Mouse (Mus musculus): Measurements from ENCODE around the gene Spice1.

Gene Spice1

DNA sequence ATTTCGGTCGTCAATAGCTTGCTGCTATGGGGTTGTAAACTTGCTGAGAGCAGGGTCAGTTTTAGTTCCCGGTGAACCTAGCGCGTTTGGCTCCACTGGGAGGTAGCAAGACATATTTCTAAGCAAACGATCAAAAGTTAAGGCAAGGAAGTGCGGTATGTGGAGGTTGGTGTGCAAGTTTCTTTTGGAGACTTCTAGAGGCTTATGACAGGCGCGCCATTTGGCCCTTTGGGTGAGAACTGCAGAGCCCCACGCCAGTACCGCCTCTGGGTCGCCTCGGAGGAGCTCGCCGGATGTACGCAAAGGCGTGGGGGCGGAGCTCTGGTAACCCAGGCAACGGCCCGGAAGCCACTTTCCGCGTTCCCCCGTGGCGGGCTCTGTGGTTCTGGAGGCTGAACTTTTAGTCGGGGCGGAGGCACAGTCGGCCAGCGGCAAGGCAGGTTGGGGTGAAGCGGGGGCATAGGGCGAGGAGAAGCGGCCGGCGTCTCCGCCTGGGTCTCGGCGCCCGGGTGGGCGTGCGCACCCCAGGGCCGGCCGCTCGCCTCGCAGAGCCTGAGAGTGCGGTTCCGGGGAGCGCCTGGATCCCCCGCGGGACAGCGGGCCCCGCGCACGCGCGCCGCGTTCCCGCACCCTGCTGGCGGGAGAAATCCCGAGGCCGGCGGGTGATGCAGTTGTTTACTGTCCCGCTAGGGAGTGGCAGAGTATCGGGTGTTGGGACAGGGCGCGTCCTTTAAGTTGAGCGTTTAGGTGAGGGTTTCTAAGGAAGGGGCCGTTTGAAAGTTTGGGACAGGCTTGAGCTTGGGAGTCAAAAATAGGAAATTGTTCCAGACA is at the start of gene Spice1:
Spice1 (plus strand) TSS at position 51 of the 831 bp plus-strand sequence.
- DNase-seq (ENCODE audit: low spot score in 2 of 2): peak; percentile 95 to 96

DNA sequence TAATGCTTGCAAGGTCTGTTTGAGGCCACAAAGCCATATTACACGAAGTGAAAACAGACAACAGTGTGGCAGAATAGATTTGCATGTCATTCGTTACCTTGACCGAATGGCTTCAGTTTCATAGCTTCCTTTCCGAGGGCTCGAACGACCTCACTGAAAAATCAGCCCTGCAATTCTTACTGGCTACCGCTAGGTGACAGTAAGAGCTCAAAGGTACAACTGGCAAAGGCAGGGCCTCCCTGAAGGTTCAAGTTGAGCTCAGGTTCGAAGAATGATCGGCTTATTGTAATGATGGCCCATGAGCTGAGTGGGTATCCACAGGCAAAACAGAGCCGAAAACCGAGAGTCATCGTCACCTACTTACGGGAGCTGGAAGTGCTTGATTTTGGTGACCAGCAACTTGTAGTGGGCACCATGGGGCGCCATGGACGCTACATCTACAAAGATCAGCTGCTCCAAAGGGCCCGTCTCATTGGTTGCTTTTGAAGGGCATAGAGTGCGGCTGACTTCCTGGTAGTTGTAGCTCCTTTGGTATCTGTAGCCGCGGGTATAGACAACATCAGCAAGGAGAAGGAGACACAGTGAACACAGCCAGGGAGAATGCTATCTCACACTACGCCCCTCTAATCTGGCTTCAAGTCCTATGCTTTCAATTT is 47.4 kb upstream of the Spice1 start:
- no peak for DNase-seq (ENCODE audit: low spot score in 2 of 2)

DNA sequence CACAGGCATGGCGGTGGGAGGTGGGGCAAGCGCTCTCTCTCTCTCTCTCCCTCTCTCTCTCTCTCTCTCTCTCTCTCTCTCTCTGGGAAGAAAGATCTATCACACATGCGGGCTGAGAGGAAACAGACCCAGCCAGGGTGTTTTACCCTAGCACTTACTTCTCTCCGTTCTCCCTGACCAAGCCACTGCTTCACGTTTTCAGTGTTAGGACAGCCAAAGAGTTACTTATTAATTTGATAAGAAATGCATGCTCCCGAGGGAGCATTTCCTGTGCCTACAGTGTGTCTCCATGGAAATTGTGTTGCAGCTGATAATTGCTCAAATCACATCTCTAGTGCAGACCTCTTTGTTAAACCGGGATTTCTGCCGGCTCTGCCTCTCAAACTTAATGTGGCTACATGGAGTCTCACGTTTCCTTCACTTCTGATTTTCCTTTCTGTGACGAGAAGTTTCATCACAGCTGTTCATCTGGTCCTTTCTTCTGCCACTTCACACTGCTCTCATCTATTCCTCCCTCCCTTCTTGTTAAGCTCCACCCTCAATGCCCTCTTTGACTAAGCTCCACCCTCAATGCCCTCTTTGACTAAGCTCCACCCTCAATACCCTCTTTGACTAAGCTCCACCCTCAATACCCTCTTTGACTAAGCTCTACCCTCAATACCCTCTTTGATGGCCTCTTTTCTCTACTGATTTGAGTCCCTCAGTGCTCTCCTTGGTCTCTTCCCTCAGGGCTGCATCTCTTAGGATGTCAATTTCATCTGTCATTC is 44.6 kb upstream of the Spice1 start:
- DNase-seq (ENCODE audit: low spot score in 2 of 2): no peak

DNA sequence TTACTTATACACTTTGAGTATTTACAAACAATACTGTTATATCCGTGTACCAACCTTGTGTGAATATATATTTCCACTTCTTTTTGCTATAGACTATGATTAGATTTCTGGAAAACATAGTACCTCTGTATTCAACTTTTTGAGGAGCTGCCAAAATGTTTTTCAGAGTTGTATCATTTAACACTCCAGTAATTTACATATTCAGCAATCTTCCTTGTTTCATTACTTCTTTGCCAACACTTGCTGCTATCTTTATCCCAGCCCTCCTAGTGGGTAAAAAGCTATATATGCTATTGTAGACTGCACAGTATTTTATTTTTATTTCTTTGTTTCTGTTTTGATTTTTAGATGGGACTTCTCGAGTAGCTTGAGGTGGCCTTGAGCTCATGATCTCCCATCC is 43.1 kb upstream of the Spice1 start:
- DNase-seq (ENCODE audit: low spot score in 2 of 2): no peak

DNA sequence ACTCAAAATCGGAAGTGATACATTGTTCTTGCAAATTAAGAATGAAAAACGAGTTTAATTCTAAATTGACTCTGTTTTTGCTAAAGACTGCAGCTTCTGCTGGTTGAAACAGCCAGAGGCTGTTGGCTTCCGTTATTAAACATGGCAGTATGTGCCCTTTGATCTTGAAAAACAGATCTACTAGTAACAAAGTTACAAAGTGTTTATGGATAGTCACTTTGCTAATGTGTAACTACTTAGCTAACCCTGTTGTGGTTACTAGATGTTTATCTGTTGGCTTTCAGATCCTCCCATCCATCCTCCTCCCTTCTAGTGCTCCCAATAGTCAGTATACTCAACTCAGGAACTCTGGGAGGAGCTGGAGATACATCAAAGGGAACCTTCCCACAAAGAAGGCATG is 41.3 kb upstream of the Spice1 start:
- DNase-seq (ENCODE audit: low spot score in 2 of 2): no peak

DNA sequence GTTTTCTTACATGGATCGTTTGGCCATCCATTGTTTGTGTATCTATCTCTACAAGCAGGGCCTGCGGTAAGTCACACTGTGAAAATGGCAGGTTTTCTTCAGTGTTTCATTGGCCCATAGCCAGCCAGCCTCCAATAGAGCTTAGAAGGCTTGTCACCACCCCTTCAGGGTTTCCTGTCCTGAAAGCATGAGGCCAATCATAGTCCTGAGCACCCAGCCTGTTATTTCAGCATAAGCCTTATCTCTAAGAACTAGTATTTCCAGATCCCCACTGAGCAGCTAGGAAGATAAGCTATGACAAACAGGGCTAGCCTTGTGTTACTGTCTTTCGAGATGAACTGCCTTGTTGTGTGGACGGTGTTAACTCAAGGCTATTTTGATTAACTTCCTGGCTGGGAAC is 33.5 kb upstream of the Spice1 start:
- no peak for DNase-seq (ENCODE audit: low spot score in 2 of 2)

DNA sequence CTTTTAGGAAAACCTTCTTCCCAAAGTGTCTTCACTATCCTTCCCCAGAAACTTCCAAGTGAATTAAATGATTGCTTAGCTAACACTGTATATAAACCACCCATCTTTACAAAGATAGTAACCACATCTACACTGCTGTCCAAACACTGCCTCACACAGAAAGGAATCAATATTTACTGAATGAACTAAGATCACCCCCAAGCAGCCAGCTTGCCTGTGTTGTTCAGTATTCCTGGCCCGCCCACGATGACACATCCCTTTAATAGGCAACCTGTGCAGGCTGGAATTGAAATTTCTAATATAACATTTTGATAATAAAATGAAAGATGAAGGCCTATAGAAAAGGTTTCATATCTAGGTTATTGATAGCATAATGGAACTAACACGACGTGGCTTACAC is 30.6 kb upstream of the Spice1 start:
- DNase-seq (ENCODE audit: low spot score in 2 of 2): no peak

DNA sequence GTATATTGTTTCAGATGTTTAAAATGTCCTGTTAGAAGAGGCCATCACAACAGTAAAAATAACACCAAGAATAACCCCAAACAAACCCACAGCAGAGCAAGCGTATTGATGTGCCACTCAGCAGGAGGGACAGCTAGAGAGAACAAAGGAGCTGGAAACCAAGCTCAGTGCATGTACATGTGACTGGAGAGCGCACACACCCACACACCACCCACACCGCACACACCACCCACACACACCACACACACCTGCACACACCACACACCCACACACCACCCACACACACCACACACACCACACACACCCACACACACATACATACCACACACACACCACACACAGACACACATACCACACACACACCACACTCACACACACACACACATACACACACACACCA is 26.7 kb upstream of the Spice1 start:
- no peak for DNase-seq (ENCODE audit: low spot score in 2 of 2)

DNA sequence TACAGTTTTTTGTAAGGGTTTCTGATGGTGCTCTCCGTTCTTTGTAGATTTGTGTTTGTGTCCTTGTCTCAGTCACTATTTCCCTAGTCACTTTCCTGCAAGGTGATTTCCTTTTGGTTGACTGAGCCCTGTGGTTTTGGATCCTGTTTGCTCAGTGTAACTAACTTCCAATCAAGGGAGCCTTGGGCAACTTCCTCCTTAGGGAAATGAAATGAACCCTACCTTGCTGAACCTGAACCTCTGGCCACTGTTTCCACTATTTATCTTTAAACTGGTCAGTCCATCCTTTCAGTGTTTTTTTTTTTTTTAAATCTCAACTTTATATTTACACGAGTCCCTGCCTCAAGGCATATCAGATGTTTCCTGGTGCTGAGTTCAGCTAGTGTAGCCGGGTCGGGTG is 18.3 kb upstream of the Spice1 start:
- DNase-seq (ENCODE audit: low spot score in 2 of 2): no peak

DNA sequence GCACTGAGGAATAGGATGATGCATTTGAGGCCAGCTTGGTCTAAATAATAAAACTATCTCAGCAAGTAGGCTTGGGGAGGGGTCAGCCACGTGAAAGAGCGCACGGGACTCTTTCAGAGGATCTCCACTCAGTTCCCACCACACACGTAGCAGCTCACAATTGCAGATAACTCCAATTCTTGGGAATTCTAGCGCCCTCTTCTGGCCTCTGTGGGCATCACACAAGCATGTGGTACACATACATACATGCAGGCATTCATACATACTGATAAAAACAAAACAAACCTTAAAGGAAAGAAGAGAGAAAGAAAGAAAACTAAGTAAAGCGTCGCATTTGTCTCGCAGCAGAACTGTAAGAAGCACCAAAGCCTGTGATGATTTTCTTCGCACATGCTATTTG is 16.3 kb upstream of the Spice1 start:
- DNase-seq (ENCODE audit: low spot score in 2 of 2): peak in 1 of 2 experiments; percentile 36

DNA sequence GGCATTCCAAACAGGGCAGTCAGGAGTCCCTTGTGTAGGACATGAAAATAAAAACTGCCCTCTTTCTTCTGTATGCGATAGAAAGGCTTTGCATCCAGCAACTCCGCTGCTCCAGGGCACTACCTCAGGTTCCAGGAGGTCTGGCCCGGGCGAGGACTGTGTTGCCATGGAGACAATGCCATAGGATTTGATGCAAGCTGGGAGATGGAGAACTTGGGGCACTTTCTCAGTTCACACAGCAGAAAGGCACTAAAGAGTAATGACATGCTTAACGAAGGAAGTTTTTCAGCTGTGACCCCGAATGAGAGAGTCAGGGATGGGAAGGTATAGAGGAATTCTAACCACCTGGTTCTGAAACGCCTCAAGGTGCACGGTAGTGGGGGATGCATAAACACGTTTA is 15.8 kb upstream of the Spice1 start:
- peak in 1 of 2 experiments; percentile 46 for DNase-seq (ENCODE audit: low spot score in 2 of 2)

DNA sequence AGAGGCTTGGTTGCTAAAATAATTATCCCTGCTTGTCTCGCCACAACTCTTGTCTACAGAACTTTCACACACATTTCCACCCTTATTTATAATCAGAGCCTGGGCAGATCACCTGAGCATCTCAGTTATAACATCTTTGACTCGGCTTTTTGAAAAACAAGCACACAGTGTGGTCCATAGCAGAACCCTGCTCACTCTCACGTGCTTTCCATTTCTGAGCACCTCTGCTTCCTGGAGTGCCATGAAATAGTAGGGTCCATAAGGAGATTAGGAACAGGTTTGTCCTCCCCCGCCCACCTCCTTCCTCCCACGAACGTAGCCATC is 15.3 kb upstream of the Spice1 start:
- no peak for DNase-seq (ENCODE audit: low spot score in 2 of 2)

DNA sequence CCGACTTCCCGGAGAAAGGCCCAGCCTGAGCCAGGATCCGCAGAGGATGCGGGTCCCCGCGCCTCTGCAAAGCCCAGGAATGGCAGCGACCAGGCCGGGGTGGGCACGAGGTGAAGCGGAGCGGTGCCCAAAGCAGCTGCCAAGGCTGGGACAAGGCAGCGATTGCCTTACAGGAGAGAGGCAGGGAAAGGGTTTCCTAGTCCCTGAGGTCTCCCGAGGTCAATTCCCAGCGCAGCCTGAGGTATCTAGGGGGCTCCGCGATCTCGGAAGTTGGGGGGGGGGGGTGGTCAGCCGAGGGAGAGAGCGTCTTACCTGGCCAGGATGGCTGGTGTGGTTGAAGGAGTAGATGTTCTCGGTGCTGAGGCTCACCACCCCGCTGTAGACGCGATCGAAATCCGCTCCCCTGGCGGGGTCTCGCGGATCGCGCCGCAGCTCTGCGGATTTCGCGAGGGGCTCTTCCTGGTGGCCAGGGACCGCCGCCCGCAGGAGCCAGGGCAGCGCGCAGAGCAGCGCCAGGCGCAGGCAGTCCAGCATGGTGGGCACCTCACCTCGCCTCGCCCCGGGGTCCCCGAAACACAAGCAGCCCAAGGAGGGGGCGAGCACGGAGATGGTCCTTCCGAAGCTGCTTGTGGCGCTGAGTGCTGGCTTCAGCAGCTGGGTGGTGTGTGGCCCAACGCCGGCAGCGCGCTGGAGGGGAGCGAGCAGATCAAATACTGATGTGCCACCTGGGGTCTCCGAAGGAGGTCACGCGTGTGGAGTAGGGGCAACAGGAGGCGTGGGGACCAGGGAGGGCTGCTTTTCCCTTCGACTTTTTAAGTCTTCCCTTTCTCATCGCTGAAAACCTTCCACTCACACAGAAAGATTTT is 14.7 kb upstream of the Spice1 start:
- peak; percentile 46 for DNase-seq (ENCODE audit: low spot score in 2 of 2)

DNA sequence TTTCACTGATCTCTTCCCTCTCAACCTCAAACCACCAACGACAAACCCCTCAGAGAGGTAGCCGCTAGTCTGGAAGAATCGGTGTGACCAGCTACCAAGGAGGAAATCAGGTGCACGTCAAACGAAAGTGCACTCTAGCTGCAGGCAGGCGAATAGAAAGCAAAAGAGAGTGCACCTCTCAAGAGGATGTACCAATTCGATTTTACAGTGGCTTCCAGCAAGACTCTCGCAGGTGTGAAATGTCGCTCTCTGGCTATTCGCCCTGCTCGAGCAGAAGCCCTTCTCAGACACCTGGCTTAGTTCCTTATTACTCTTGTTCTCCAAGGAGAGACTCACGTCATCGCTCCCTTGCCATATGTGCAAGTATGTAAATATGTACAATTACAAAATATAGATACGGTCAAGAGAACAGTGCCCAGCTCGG is 14.0 kb upstream of the Spice1 start, which contains the start of gene Sidt1:
Sidt1 (minus strand) TSS at position 336 of the 424 bp plus-strand sequence.
- peak; percentile 41 to 47 for DNase-seq (ENCODE audit: low spot score in 2 of 2)

DNA sequence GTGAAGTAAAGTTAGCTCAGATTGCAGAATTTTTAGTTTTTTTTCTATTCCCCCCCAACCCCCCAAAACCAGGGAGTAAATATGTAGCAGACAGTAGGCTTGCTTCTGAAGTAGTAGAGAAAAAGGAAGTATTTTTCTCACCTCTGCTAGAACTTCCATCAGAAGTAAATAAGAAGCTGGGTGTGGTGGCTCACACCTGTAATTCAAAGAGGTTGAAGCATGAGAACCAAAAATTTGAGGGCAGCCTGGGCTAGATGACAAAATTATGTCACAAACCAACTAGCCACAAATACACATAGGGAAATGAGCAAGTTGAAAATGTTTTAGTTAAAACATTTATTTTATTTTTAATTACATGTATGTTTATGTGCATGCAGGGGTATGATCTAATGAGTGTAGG is 9.4 kb upstream of the Spice1 start:
- DNase-seq (ENCODE audit: low spot score in 2 of 2): no peak

DNA sequence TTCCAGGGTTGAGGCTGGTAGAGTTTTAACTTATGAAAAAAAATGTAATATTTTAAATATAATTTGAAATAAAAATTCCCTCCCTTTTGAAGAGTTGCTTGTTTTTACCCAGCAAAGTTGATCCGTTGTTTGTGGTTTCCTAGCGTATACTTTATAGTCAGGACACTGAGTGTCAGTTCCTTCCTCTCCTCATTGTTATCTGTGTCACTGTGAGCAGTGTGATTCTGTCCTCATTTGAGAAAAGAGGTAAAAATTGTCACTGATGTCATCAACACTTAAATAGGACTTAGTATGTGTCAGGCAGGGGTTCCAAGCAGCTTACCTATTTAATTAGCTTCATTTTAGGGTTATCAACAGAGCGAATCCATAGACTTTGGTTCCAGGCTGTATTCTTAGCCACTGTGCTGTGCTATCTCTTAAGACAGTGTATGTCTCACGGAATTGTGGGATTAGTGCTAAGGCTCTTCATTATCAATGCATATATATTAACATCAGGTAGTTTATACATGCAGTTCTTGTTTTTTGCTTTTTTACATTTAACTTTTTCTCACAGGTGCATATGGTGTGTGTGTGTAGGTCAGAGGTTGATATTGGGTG is 3.0 kb downstream of the Spice1 start:
- DNase-seq (ENCODE audit: low spot score in 2 of 2): no peak

DNA sequence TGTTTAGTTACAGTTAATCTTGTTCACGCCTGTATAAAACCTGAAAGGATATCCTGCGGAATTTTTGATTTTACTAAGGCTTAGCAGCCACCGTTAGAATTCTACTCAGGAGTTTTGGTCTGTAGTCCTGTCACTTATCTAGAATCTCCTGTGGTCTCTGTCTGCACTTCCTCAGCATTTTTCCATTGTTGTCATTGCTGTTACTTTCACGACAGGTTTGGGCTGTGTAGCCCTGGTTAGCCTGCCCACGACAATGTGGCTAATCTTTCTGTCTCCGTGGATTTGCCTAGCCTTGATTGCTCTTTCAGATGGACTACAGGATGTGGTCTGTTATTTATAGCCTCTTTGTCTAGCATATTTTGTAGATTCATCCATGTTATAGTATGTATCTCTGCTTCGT is 9.4 kb downstream of the Spice1 start:
- no peak for DNase-seq (ENCODE audit: low spot score in 2 of 2)

DNA sequence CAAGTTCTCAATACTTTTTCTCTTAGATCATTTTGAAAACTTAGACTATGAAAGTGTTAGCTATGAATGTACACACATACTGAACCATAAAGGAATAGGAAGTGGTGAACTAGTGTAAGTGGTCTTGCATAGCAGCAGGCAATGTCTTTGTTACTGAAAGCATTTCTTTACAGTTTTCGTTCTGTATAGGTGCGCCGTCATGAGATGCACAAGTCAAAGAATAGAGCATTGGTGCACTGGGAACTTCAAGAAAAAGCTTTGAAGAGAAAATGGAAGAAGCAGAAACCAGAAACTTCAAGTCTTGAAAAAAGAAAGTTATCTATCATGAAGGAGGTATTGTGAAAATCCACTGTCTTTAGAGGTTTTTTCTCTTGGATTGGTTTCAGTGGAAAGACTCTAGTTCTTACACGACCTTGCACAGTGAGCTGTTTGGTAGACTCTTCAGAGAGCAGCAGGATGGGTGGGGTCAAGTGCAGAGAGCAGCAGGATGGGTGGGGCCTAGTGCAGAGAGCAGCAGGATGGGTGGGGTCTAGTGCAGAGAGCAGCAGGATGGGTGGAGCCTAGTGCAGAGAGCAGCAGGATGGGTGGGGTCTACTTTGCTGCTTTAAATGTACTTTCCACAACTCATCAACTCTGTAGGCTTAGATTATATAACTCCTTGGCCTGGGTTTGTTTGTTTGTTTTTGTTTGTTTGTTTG is 10.8 kb downstream of the Spice1 start:
- no peak for DNase-seq (ENCODE audit: low spot score in 2 of 2)

DNA sequence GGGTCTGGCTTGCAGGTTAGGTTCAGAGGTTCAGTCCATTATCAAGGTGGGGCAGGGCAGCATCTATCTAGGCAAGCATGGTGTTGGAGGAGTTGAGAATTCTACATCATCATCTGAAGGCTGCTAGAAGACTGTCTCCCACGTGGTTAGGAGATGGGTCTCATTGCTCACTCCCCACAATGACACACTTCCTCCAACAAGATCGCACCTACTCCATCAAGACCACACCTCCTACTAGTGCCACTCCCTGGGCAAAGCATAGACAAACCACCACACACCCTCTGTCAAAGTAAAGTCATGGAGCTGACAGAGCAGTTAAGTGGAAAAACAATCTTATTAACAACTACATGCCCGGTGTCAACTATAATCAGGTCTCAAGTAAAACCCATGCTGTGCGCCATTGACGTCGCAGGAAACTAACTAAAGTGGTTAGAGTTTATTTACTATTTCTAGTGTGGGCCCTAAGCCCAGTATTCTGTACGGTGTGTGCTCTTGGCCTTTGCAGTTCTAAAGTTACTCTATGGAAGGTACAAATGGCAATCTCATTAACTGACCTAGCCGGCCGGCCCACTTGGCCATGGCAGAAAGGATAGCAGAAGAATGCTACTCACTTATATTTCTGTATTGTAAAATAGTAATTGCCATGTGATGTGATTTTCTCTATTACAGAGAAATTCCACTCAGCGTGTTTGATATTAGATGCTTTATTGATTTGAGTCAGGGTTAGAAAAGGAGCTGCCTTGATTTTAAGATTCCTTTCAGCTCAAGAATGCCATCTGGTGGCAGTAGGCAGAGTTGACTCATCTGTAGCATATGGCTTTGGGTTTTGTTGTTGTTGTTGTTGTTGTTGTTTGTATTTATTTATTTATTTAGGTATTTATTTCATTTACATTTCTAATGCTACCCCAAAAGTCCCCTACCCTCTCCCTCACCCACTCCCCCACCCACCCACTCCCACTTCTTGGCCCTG is 15.3 kb downstream of the Spice1 start:
- peak in 1 of 2 experiments; percentile 32 for DNase-seq (ENCODE audit: low spot score in 2 of 2)

All from right cerebral cortex, postnatal 10 days (tissue).